Mouse (Mus musculus) liver, embryonic 14.5 days (tissue): ENCODE measurements around the gene Tpr. TPM values are rescaled to one million over a fixed set of nuclear protein-coding genes. Genes with fewer than 3 reads are reported as not detected.

Experiments
- ATAC-seq: fragments of 200-750 bp; cut with Nextera tagmentation; 2 replicates; pipeline ENCODE4 v1.8.0; 2017; ENCODE audit warnings: moderate number of reproducible peaks, mild to moderate bottlenecking, moderate library complexity; ENCODE audit not compliant: insufficient read depth
- DNase-seq, 3 experiments: peaks; one replicate each; pipeline ENCODE4 v3.0.0-alpha.2; 2012 to 2013; ENCODE audit warnings: low read depth in 3 of 3, low spot score in 3 of 3
- H3K27ac ChIP-seq: fragments of 300-500 bp; sonication (generic); 2 replicates; pipeline ENCODE4 v1.5.1; 2014; ENCODE audit warnings: moderate library complexity, mild to moderate bottlenecking, control low read depth, inconsistent platforms
- H3K27me3 ChIP-seq: fragments of 300-500 bp; sonication (generic); 2 replicates; pipeline ENCODE4 v1.6.1; 2014; ENCODE audit warnings: mild to moderate bottlenecking, low read length, moderate library complexity; ENCODE audit not compliant: control insufficient read depth, insufficient read depth
- H3K36me3 ChIP-seq: fragments of 300-500 bp; sonication (generic); replicated peaks from 2 replicates; pipeline ENCODE4 v1.6.1; 2014; ENCODE audit warnings: low read depth; ENCODE audit not compliant: control insufficient read depth, insufficient read depth
- H3K4me1 ChIP-seq, 2 experiments: fragments of 200-500 bp in 1 of 2; fragments of 300-500 bp in 1 of 2; sonication (generic) in 1 of 2; replicated peaks; 2 replicates each; pipeline ENCODE4 v1.6.1; 2012 to 2014; ENCODE audit warnings: antibody characterized with exemption in 1 of 2, inconsistent platforms in 1 of 2, low read length in 1 of 2; ENCODE audit not compliant: control insufficient read depth in 2 of 2, insufficient read depth in 2 of 2
- H3K4me2 ChIP-seq: fragments of 300-500 bp; sonication (generic); 2 replicates; pipeline ENCODE4 v1.6.1; 2014; ENCODE audit warnings: low read depth, mild to moderate bottlenecking, control low read depth, moderate library complexity
- H3K4me3 ChIP-seq, 2 experiments: fragments of 200-500 bp in 1 of 2; fragments of 300-500 bp in 1 of 2; sonication (generic) in 1 of 2; 2 replicates each; pipeline ENCODE4 v1.5.1; 2012 to 2014; ENCODE audit warnings: low read depth in 2 of 2, low read length in 2 of 2, mild to moderate bottlenecking in 2 of 2, control low read depth in 1 of 2, inconsistent platforms in 1 of 2, moderate library complexity in 1 of 2; ENCODE audit not compliant: insufficient read depth in 1 of 2
- H3K9ac ChIP-seq: fragments of 300-500 bp; sonication (generic); replicated peaks from 2 replicates; pipeline ENCODE4 v1.6.1; 2014; ENCODE audit warnings: mild to moderate bottlenecking, control low read depth, moderate library complexity
- H3K9me3 ChIP-seq: fragments of 300-500 bp; sonication (generic); 2 replicates; pipeline ENCODE4 v1.6.1; 2016; ENCODE audit warnings: low read length, mixed read lengths; ENCODE audit not compliant: control insufficient read depth
- CTCF ChIP-seq: IDR thresholded peaks from 2 replicates; pipeline ENCODE4 v1.5.1; 2016; ENCODE audit warnings: antibody characterized with exemption, low read depth, control low read depth
- EP300 ChIP-seq: IDR thresholded peaks from 2 replicates; pipeline ENCODE4 v1.6.1; 2016; ENCODE audit warnings: antibody characterized with exemption, low read depth
- WGBS: fragments of 180-500 bp; shearing (Covaris S2); extraction: QIAGEN DNeasy Blood & Tissue Kit; methylation state at CpG from one replicate; pipeline ENCODE4 v1.1.7; 2014; ENCODE audit not compliant: insufficient replicate concordance; 5-methylcytosine and 5-hydroxymethylcytosine counted together
- polyA plus RNA-seq, 2 experiments: library from polyadenylated mRNA; depleted of rRNA in 1 of 2; stranded (reverse) in 1 of 2; unstranded in 1 of 2; fragments of >200 nt; fragmentation: Nextera tagmentation in 1 of 2; extraction: Ambion mirVana in 1 of 2; gene quantifications; 2 replicates each; pipeline versions ENCODE4 v1.2.1 to v1.2.3; 2012 to 2014

Gene Tpr
- polyA plus RNA-seq (2012; rRNA removed) (47.2 and 64.0 TPM in 2 replicates), polyA plus RNA-seq (2014; fragmentation: Nextera tagmentation; extraction: Ambion mirVana) (71.4 and 72.3 TPM in 2 replicates)

DNA sequence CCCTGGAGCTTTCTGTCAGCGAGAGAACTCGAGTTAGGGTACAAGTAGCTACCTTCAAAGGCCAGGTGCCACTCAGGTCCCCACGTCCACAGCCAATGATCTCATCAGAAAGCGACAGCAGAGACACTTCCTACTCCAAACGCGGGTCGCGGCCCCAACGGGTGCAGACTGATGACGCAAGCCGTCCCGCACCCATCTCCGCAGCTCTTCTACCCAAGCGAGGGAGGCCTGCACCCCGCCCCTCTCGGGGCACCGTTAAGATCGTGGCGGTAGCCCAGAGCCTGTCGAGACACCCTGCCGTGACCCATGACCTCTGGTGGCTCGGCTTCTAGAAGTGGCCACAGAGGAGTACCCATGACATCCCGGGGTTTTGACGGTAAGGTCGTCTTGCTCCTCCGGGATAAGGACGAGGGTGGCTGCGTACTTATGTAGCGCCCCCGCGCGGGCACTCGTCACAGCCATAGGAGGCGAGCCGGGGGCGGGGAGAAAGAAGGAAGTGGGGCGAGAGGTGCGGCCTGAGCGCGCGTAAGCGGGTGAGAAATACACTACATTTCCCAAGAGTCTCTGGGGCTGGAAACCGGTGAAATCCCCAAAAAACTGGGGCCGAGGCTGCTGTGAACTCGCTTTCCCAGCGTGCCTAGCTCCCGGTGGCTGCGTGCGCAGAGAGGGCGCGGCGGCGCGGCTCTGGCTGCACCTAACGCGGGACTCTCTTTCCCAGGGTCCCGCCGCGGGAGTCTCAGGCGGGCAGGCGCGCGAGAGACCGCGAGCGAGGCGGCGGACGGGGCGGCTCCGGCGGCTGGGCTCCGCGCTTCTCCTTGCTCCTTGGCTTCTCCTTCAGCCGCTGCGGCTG, at the start of gene Tpr, which contains the start of gene Odr4:
Gene Tpr, plus strand, starts transcription at position 201 of the 850 bp plus-strand sequence.
Gene Odr4, minus strand, starts transcription at position 443 of the 850 bp plus-strand sequence.
- ATAC-seq, result peak; percentile 94
- H3K4me2 ChIP-seq, result peak within 1 kb of the TSS; percentile 84
- peak within 1 kb of the TSS; percentile 90 for H3K9ac ChIP-seq
- TF ChIP-seq EP300 (no peak), CTCF (peak; percentile 91)
- peak within 1 kb of the TSS; percentile 68 to 85 for H3K4me3 ChIP-seq
- WGBS, result under 1% methylated on average over 75 of the region's 76 CpGs
- H3K4me1 ChIP-seq, result peaks cover 3 to 8% of the 10 kb centered on the region in 2 experiments; a peak in 3 of 4 replicates
- H3K27me3 ChIP-seq, result no peaks in the 10 kb centered on the region
- H3K36me3 ChIP-seq, result peaks cover 31% of the 10 kb centered on the region
- H3K9me3 ChIP-seq, result no peaks in the 10 kb centered on the region
- DNase-seq, result peak; percentile 96 to 97 (median 96)
- H3K27ac ChIP-seq, result peak within 1 kb of the TSS; percentile 52

DNA sequence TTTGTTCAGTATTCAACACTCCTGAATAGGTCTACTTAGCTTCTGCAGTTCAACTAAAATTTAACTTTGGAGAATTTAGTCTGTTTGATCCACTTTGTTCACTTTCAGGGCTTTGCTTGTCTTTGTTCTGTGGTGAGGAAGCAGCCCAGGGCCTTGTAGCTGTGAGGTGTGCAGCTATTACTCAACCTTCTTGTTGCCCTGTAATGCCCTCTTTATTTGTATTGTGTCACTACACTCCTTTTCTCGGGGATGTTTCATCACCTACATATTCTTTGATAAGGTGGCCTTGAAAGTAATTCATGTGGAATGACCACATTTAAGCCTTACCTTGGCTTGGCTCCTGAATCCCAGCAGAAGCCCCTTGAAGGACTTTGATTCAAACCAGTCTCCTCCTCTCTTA, 31.8 kb upstream of the Tpr start:
- no peaks in the 10 kb centered on the region for H3K36me3 ChIP-seq
- no peak overlapping the region for H3K4me2 ChIP-seq
- no peak overlapping the region for H3K4me3 ChIP-seq
- WGBS, result 58% methylated on average over 1 of the region's 1 CpGs
- TF ChIP-seq EP300 (no peak), CTCF (no peak)
- ATAC-seq, result no peak
- H3K4me1 ChIP-seq, result no peaks in the 10 kb centered on the region
- H3K9ac ChIP-seq, result no peak overlapping the region
- no peak overlapping the region for H3K27ac ChIP-seq
- H3K9me3 ChIP-seq, result no peaks in the 10 kb centered on the region
- DNase-seq, result no peak
- H3K27me3 ChIP-seq, result no peaks in the 10 kb centered on the region

DNA sequence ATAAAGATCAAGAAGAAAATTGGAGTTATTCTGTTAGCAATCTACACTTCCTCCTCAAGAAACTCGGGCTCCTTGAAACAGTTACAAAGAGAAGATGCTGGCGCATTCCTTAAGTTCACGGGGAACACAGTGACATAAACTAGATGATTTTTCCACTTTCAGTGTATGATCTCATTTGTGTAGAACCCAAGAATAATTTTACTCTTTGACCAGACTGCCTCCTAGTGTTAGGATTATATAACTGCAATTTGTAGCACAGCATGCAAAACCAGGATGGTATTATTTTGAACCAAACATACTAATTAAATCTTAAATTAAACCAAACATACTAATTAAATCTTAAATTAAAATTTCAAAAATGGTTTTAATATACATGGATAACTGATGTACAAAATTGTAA, 19.7 kb upstream of the Tpr start:
- DNase-seq, result peak in 1 of 3 experiments; percentile 13
- H3K27ac ChIP-seq, result no peak overlapping the region
- H3K36me3 ChIP-seq, result no peaks in the 10 kb centered on the region

DNA sequence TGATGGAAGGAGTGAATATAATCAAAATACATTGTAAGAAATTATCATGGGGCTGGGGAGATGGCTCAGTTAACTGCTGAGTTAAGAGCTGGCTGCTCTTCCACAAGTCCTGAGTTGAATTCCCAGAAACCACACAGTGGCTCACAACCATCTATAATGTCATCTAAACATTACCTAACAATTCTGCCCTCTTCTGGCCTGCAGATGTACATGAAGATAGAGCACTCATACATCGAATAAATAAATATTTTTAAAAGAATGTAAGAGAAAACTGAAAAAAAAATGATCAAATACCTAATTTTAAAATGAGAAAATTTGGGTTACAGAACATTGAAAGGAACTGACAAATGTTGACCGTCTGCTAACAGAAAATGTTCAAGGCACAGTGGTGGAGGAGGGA, 18.4 kb upstream of the Tpr start:
- TF ChIP-seq EP300 (no peak), CTCF (no peak)
- no peak for ATAC-seq

More for the DNA sequence above, 19.7 kb upstream of the Tpr start:
- no peaks in the 10 kb centered on the region for H3K27me3 ChIP-seq
- 70% methylated on average over 3 of the region's 3 CpGs for WGBS
- TF ChIP-seq EP300, result no peak
- TF ChIP-seq CTCF, result peak; percentile 34; the same call in 1 of the 2 replicates
- H3K9ac ChIP-seq, result no peak overlapping the region
- H3K4me2 ChIP-seq, result no peak overlapping the region
- H3K4me1 ChIP-seq, result no peaks in the 10 kb centered on the region
- ATAC-seq, result no peak
- H3K4me3 ChIP-seq, result no peak overlapping the region
- no peaks in the 10 kb centered on the region for H3K9me3 ChIP-seq

DNA sequence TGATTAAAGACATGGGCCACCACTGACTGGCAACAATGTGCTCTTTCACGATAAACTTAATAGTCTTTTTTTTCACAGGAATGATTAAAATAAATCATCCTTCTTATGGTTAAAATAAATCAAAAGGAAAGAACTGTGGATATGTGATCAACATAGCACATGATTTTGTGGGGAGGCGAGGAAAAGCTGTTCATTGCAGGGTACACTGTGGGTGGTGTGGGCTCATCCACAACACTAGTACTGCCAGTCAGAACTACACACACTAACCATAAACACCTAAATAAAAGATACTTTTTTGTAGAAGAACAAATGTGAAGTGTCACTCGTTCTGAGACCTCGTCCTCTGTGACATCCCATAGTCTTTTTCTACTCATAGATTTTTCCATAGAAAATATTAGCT, 8.5 kb upstream of the Tpr start:
- WGBS, result 74% methylated on average over 4 of the region's 4 CpGs
- DNase-seq, result no peak
- Histone ChIP-seq H3K4me2 (no peak overlapping the region), H3K9me3 (no peaks in the 10 kb centered on the region), H3K4me3 (no peak overlapping the region), H3K27ac (no peak overlapping the region), H3K9ac (no peak overlapping the region), H3K27me3 (no peaks in the 10 kb centered on the region), H3K4me1 (no peaks in the 10 kb centered on the region), H3K36me3 (peaks cover 4% of the 10 kb centered on the region; the same call in 1 of the 2 replicates)
- ATAC-seq, result no peak
- TF ChIP-seq CTCF, result no peak
- no peak for TF ChIP-seq EP300

More for the DNA sequence above, 18.4 kb upstream of the Tpr start:
- WGBS, result 73% methylated on average over 2 of the region's 2 CpGs
- Histone ChIP-seq H3K4me2 (no peak overlapping the region), H3K27ac (no peak overlapping the region), H3K4me1 (no peaks in the 10 kb centered on the region), H3K9ac (no peak overlapping the region), H3K9me3 (no peaks in the 10 kb centered on the region), H3K36me3 (no peaks in the 10 kb centered on the region), H3K4me3 (no peak overlapping the region), H3K27me3 (no peaks in the 10 kb centered on the region)
- DNase-seq, result no peak
